Mouse (Mus musculus): ENCODE measurements around the gene Gpr176.

DNA sequence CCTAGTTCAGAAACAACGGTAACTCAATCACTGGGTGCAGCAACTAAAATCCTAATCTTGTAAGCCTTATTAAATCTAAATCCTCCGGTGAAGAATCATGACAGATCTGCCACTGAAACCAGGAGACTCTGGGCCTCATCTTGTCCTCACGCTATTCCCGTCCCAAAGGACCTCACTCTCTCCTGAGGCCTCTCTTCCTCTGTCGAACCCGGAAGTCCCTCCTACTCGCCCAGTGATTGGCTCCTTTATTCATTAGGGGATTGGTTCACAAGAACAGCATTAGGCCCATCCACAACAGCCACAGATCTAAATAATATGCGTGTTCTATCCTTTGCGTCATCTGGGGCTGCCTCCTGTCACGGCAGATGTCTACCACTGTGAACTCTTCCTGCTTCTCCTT is 101.6 kb downstream of the Gpr176 start:
- no peak for TF ChIP-seq MAFK (IDR thresholded peaks at IDR 0.05; ENCODE audit: insufficient read depth, low read depth, low read length)
- TF ChIP-seq ZC3H11A (IDR thresholded peaks at IDR 0.05; ENCODE audit: borderline replicate concordance, low read depth, low read length), result no peak

Measured in ES-E14 (cell line).